Comparison of ENCODE assay signal across 7 mouse cellular contexts in genomic region chr2:71546640-71547071, GRCm38 (mm10). TPM values are rescaled to one million over a fixed set of nuclear protein-coding genes. Genes with fewer than 3 reads are reported as not detected.
DNase-seq lines count a peak whose midpoint lies in the region; ATAC-seq lines count a peak whose summit lies in the region.

Gene Dlx2, minus strand, starts transcription at chr2:71546754.

- H3K36me3 ChIP-seq in lung, embryonic 16.5 days (ENCODE audit: control insufficient read depth, insufficient read depth, low read length): no peaks in the 10 kb centered on the region
- no peaks in the 10 kb centered on the region for H3K36me3 ChIP-seq in hindbrain, embryonic 13.5 days
- H3K36me3 ChIP-seq in midbrain, embryonic 11.5 days (ENCODE audit: control insufficient read depth, insufficient read depth, low read length): no peaks in the 10 kb centered on the region

- no peaks in the 10 kb centered on the region for H3K9me3 ChIP-seq in lung, embryonic 16.5 days (ENCODE audit: control insufficient read depth, low read length)
- H3K9me3 ChIP-seq in hindbrain, embryonic 13.5 days: no peaks in the 10 kb centered on the region
- no peaks in the 10 kb centered on the region for H3K9me3 ChIP-seq in midbrain, embryonic 11.5 days (ENCODE audit: control insufficient read depth, low read length)

- WGBS in lung, embryonic 16.5 days: under 1% methylated on average over 37 of the region's 37 CpGs
- WGBS in hindbrain, embryonic 13.5 days: 0% methylated on average over 37 of the region's 37 CpGs
- under 1% methylated on average over 37 of the region's 37 CpGs for WGBS in midbrain, embryonic 11.5 days

- peak; percentile 18; the same call in 1 of the 2 replicates for ATAC-seq in lung, embryonic 16.5 days (ENCODE audit: low read depth)
- ATAC-seq in hindbrain, embryonic 13.5 days (ENCODE audit: low FRiP score): peak; percentile 67
- ATAC-seq in midbrain, embryonic 11.5 days (ENCODE audit: low FRiP score): peak; percentile 73

- H3K27ac ChIP-seq in lung, embryonic 16.5 days (ENCODE audit: low read length): no peak within 1 kb of the TSS
- no peak within 1 kb of the TSS for H3K27ac ChIP-seq in hindbrain, embryonic 13.5 days
- H3K27ac ChIP-seq in midbrain, embryonic 11.5 days (ENCODE audit: low read depth, low read length): peak within 1 kb of the TSS; percentile 3; the same call in 1 of the 2 replicates

- peak within 1 kb of the TSS; percentile 52 for H3K4me3 ChIP-seq in lung, embryonic 16.5 days (ENCODE audit: low read length)
- peak within 1 kb of the TSS; percentile 46 for H3K4me3 ChIP-seq in hindbrain, embryonic 13.5 days
- peak within 1 kb of the TSS; percentile 37 for H3K4me3 ChIP-seq in midbrain, embryonic 11.5 days (ENCODE audit: low read depth, low read length)

- DNase-seq in lung, postnatal 36 days: no peak
- DNase-seq in embryo, embryonic 9.5 days (ENCODE audit: extremely low spot score): peak; percentile 90
- DNase-seq in midbrain, embryonic 11.5 days (ENCODE audit: low spot score, missing footprints): peak; percentile 95
- DNase-seq in thymus, postnatal 0 days (ENCODE audit: low spot score): peak; percentile 58
- no peak for DNase-seq in left cerebral cortex, adult 18-20 months (ENCODE audit: low spot score in 2 of 2)

- peak within 1 kb of the TSS; percentile 28; the same call in 1 of the 2 replicates for H3K9ac ChIP-seq in lung, embryonic 16.5 days (ENCODE audit: low read length)
- peak within 1 kb of the TSS; percentile 56; the same call in 1 of the 2 replicates for H3K9ac ChIP-seq in hindbrain, embryonic 13.5 days
- H3K9ac ChIP-seq in midbrain, embryonic 11.5 days (ENCODE audit: low read length): peak within 1 kb of the TSS; percentile 30

- H3K4me1 ChIP-seq in lung, embryonic 16.5 days (replicated peaks; ENCODE audit: control insufficient read depth, insufficient read depth, low read length): peaks cover 22% of the 10 kb centered on the region
- H3K4me1 ChIP-seq in hindbrain, embryonic 13.5 days (replicated peaks): peaks cover 25% of the 10 kb centered on the region
- peaks cover 21% of the 10 kb centered on the region for H3K4me1 ChIP-seq in midbrain, embryonic 11.5 days (ENCODE audit: control insufficient read depth, insufficient read depth, low read length)

- H3K27me3 ChIP-seq in lung, embryonic 16.5 days (ENCODE audit: control insufficient read depth, insufficient read depth, low read depth, low read length): peaks cover 87% of the 10 kb centered on the region
- peaks cover 91% of the 10 kb centered on the region for H3K27me3 ChIP-seq in hindbrain, embryonic 13.5 days
- H3K27me3 ChIP-seq in midbrain, embryonic 11.5 days (ENCODE audit: control insufficient read depth, insufficient read depth, low read length): peaks cover 89% of the 10 kb centered on the region

- peak within 1 kb of the TSS; percentile 88 for H3K4me2 ChIP-seq in lung, embryonic 16.5 days (ENCODE audit: low read depth, low read length)
- peak within 1 kb of the TSS; percentile 87 for H3K4me2 ChIP-seq in hindbrain, embryonic 13.5 days
- peak within 1 kb of the TSS; percentile 63 for H3K4me2 ChIP-seq in midbrain, embryonic 11.5 days

RNA-seq across cellular contexts. Expression of gene Dlx2, which starts in this region (rescaled TPM):
- 0.08 and 0.14 TPM in 2 replicates for polyA plus RNA-seq in lung, embryonic 16.5 days (2015; fragmentation: Nextera tagmentation; extraction: Ambion mirVana)
- 0.51 and 0.76 TPM in 2 replicates for polyA plus RNA-seq in hindbrain, embryonic 13.5 days (2015; fragmentation: Nextera tagmentation; extraction: Ambion mirVana)
- polyA plus RNA-seq in midbrain, embryonic 11.5 days (2014; fragmentation: Nextera tagmentation; extraction: Ambion mirVana): 4.7 and 5.8 TPM in 2 replicates
- polyA plus RNA-seq in thymus, postnatal 0 days (2015; fragmentation: Nextera tagmentation; extraction: Ambion mirVana): 0.05 TPM in 1 of 2 replicates, not detected in the other
- 1 to 10 TPM; 4.7 to 6.7 TPM for total RNA-seq in left cerebral cortex, adult 18-20 months (2021)

Comparison
In these comparisons a context has a peak if more than half of its experiments do, and no peak if none do; other contexts are left out.
1. Peak in ATAC-seq, H3K4me3 ChIP-seq, H3K9ac ChIP-seq and H3K4me2 ChIP-seq in lung, embryonic 16.5 days; RNA of the gene not detected or under 1 TPM.
2. Peak in ATAC-seq, H3K4me3 ChIP-seq, H3K9ac ChIP-seq and H3K4me2 ChIP-seq in hindbrain, embryonic 13.5 days; RNA of the gene not detected or under 1 TPM.
3. Peak in DNase-seq in thymus, postnatal 0 days; RNA of the gene not detected or under 1 TPM.
4. ATAC-seq: peak in every context shown above with its lines; median percentile 73 in midbrain, embryonic 11.5 days; 67 in hindbrain, embryonic 13.5 days; 18 in lung, embryonic 16.5 days.
5. DNase-seq: peak in embryo, embryonic 9.5 days (single experiment) and midbrain, embryonic 11.5 days (single experiment); none in lung, postnatal 36 days (single experiment) and left cerebral cortex, adult 18-20 months (0 of 2).
6. Peak in every context shown above with its lines, with median percentiles within 50 percentile points of each other: H3K4me2 ChIP-seq, H3K4me3 ChIP-seq and H3K9ac ChIP-seq.